Mouse (Mus musculus) c-Kit-positive CD71-positive TER-119-negative erythroid progenitor cells, embryonic 14.5 days (primary cell): ENCODE results near the gene Cpm.

ENCODE experiments used
- DNase-seq: peaks from one replicate; pipeline ENCODE4 v3.0.0-alpha.2; 2013; ENCODE audit warnings: low read depth

Cpm gene

GRCm38 (mm10) chr10:117635823-117636589 lies 6.7 kb downstream of the Cpm start:
- DNase-seq, result no peak

GRCm38 (mm10) chr10:117637062-117637744 lies 7.9 kb downstream of the Cpm start:
- DNase-seq, result no peak

- no peak for DNase-seq
Measured at GRCm38 (mm10) chr10:117637745-117638577, 8.7 kb downstream of the Cpm start.

- DNase-seq, result no peak
Measured at GRCm38 (mm10) chr10:117638578-117639220, 9.4 kb downstream of the Cpm start.

- no peak for DNase-seq
Measured at GRCm38 (mm10) chr10:117639221-117639599, 9.9 kb downstream of the Cpm start.

GRCm38 (mm10) chr10:117639899-117640594 lies 10.7 kb downstream of the Cpm start:
- no peak for DNase-seq

- DNase-seq, result no peak
Measured at GRCm38 (mm10) chr10:117640595-117641078, 11.3 kb downstream of the Cpm start.

- DNase-seq, result no peak
Measured at GRCm38 (mm10) chr10:117641400-117642200, 12.3 kb downstream of the Cpm start.

- no peak for DNase-seq
Measured at GRCm38 (mm10) chr10:117642201-117642450, 12.8 kb downstream of the Cpm start.

GRCm38 (mm10) chr10:117642491-117643262 lies 13.4 kb downstream of the Cpm start:
- DNase-seq, result no peak

GRCm38 (mm10) chr10:117643302-117643701 lies 14.0 kb downstream of the Cpm start:
- no peak for DNase-seq

GRCm38 (mm10) chr10:117643711-117644428 lies 14.6 kb downstream of the Cpm start:
- DNase-seq, result no peak

- no peak for DNase-seq
Measured at GRCm38 (mm10) chr10:117644429-117644748, 15.1 kb downstream of the Cpm start.

GRCm38 (mm10) chr10:117644828-117645227 lies 15.5 kb downstream of the Cpm start:
- DNase-seq, result no peak

- no peak for DNase-seq
Measured at GRCm38 (mm10) chr10:117645487-117645964, 16.2 kb downstream of the Cpm start.

GRCm38 (mm10) chr10:117646482-117647157 lies 17.3 kb downstream of the Cpm start:
- DNase-seq, result no peak

- DNase-seq, result no peak
Measured at GRCm38 (mm10) chr10:117647158-117647505, 17.8 kb downstream of the Cpm start.

GRCm38 (mm10) chr10:117647964-117648472 lies 18.7 kb downstream of the Cpm start:
- DNase-seq, result no peak

- DNase-seq, result no peak
Measured at GRCm38 (mm10) chr10:117648643-117649042, 19.3 kb downstream of the Cpm start.
